Mouse (Mus musculus) left cerebral cortex, postnatal 36 days (tissue): Measurements from ENCODE around the gene Hspa1b. TPM values are rescaled to one million over a fixed set of nuclear protein-coding genes. Genes with fewer than 3 reads are reported as not detected.

ENCODE experiments used
- total RNA-seq, 2 experiments: library from RNA; stranded (reverse); gene quantifications; 2 replicates each; pipeline ENCODE4 v1.2.3; 2021

Gene Hspa1b
- total RNA-seq, 2 experiments from 2014 or later: 12.9 to 23.4 TPM

Other genes starting within 250 kb of the Hspa1b start
- gene C4b, start 215.4 kb downstream of the Hspa1b start, total RNA-seq: 10 to 100 TPM in 1 of 2 experiments, 1 to 10 TPM in 1; 8.3 to 11.4 TPM
- not detected for gene Cyp21a1, start 154.7 kb downstream of the Hspa1b start, total RNA-seq
- gene Stk19, start 122.3 kb downstream of the Hspa1b start, total RNA-seq: 10 to 100 TPM; 50.2 to 58.6 TPM
- gene Dxo, start 122.2 kb downstream of the Hspa1b start, total RNA-seq: 10 to 100 TPM; 39.4 to 45.4 TPM
- gene Skiv2l, start 109.0 kb downstream of the Hspa1b start, total RNA-seq: 10 to 100 TPM; 58.5 to 72.2 TPM
- 10 to 100 TPM; 35.5 to 36.6 TPM for gene Nelfe, start 108.8 kb downstream of the Hspa1b start, total RNA-seq
- gene Cfb, start 96.7 kb downstream of the Hspa1b start, total RNA-seq: under 1 TPM in 1 of 2 experiments, not detected in 1; 0.63 TPM
- 1 to 10 TPM; 6.5 to 8.6 TPM for gene Zbtb12, start 79.8 kb downstream of the Hspa1b start, total RNA-seq
- not detected for gene Gm20547, start 77.2 kb downstream of the Hspa1b start, total RNA-seq
- 1 to 10 TPM; 2.4 to 2.5 TPM for gene C2, start 61.0 kb downstream of the Hspa1b start, total RNA-seq
- 100 to 1,000 TPM; 162 to 194 TPM for gene Ehmt2, start 60.8 kb downstream of the Hspa1b start, total RNA-seq
- under 1 TPM; 0.23 to 0.69 TPM for gene Slc44a4, start 44.8 kb downstream of the Hspa1b start, total RNA-seq
- 10 to 100 TPM; 43.8 to 47.2 TPM for gene Neu1, start 28.0 kb downstream of the Hspa1b start, total RNA-seq
- not detected for gene Gm20481, start 10.7 kb upstream of the Hspa1b start, total RNA-seq
- 10 to 100 TPM; 11.9 to 13.7 TPM for gene Hspa1a, start 12.9 kb upstream of the Hspa1b start, total RNA-seq
- gene Hspa1l, start 13.5 kb upstream of the Hspa1b start, total RNA-seq: under 1 TPM in 1 of 2 experiments, not detected in 1; 0.32 TPM
- 10 to 100 TPM; 19.4 to 19.8 TPM for gene Lsm2, start 22.6 kb upstream of the Hspa1b start, total RNA-seq
- 10 to 100 TPM; 38.2 to 47.2 TPM for gene Vars, start 41.7 kb upstream of the Hspa1b start, total RNA-seq
- under 1 TPM; 0.48 to 0.57 TPM for gene Vwa7, start 57.3 kb upstream of the Hspa1b start, total RNA-seq
- gene Sapcd1, start 68.8 kb upstream of the Hspa1b start, total RNA-seq: under 1 TPM in 1 of 2 experiments, not detected in 1; 0.79 TPM
- gene Msh5, start 87.5 kb upstream of the Hspa1b start, total RNA-seq: under 1 TPM in 1 of 2 experiments, not detected in 1; 0.66 TPM
- 1 to 10 TPM; 8.4 to 8.5 TPM for gene Clic1, start 90.7 kb upstream of the Hspa1b start, total RNA-seq
- gene Ddah2, start 99.8 kb upstream of the Hspa1b start, total RNA-seq: 10 to 100 TPM; 13.9 to 14.0 TPM
- gene Ly6g6c, start 106.2 kb upstream of the Hspa1b start, total RNA-seq: not detected
- gene Mpig6b, start 106.9 kb upstream of the Hspa1b start, total RNA-seq: not detected
- gene Ly6g6e, start 117.7 kb upstream of the Hspa1b start, total RNA-seq: 1 to 10 TPM; 3.8 to 3.9 TPM
- gene Ly6g6d, start 118.8 kb upstream of the Hspa1b start, total RNA-seq: 1 to 10 TPM in 1 of 2 experiments, under 1 TPM in 1; 0.63 to 1.5 TPM
- gene Ly6g6f, start 126.4 kb upstream of the Hspa1b start, total RNA-seq: not detected
- gene Abhd16a, start 130.0 kb upstream of the Hspa1b start, total RNA-seq: 100 to 1,000 TPM; 115 to 117 TPM
- not detected for gene Ly6g5c, start 149.0 kb upstream of the Hspa1b start, total RNA-seq
- gene Ly6g5b, start 156.2 kb upstream of the Hspa1b start, total RNA-seq: under 1 TPM in 1 of 2 experiments, not detected in 1; 0.45 TPM
- gene Gpank1, start 162.2 kb upstream of the Hspa1b start, total RNA-seq: 10 to 100 TPM; 15.5 to 19.0 TPM
- 100 to 1,000 TPM; 174 to 177 TPM for gene Csnk2b, start 162.8 kb upstream of the Hspa1b start, total RNA-seq
- 10 to 100 TPM; 26.7 to 31.0 TPM for gene D17H6S53E, start 167.1 kb upstream of the Hspa1b start, total RNA-seq
- not detected for gene Apom, start 172.8 kb upstream of the Hspa1b start, total RNA-seq
- gene Bag6, start 175.9 kb upstream of the Hspa1b start, total RNA-seq: 100 to 1,000 TPM; 302 to 324 TPM
- gene Prrc2a, start 205.7 kb upstream of the Hspa1b start, total RNA-seq: 100 to 1,000 TPM; 261 to 307 TPM
- gene Aif1, start 216.8 kb upstream of the Hspa1b start, total RNA-seq: 10 to 100 TPM in 1 of 2 experiments, 1 to 10 TPM in 1; 9.1 to 13.0 TPM
- gene Lst1, start 229.2 kb upstream of the Hspa1b start, total RNA-seq: 1 to 10 TPM; 8.6 to 9.9 TPM
- gene Ltb, start 235.2 kb upstream of the Hspa1b start, total RNA-seq: 1 to 10 TPM; 1.1 to 1.3 TPM
- gene Tnf, start 242.8 kb upstream of the Hspa1b start, total RNA-seq: under 1 TPM in 1 of 2 experiments, not detected in 1; 0.25 TPM
- 1 to 10 TPM in 1 of 2 experiments, under 1 TPM in 1; 0.44 to 1.1 TPM for gene Lta, start 246.1 kb upstream of the Hspa1b start, total RNA-seq